In genomic region chr15:31768959-31769844, GRCm38 (mm10) we compare ENCODE assay signal across 20 mouse cellular contexts.
A peak's percentile ranks its signal among the peaks of the same experiment; 100 is the strongest.
DNase-seq lines count a peak whose midpoint lies in the region; ATAC-seq and TF ChIP-seq lines count a peak whose summit lies in the region.
"Had no signal": no experiment of that assay in that cellular context is flagged by ENCODE, and none has a peak within 500 bp of the region (broad histone marks: within the 10 kb centered on the region; RNA-seq: fewer than 3 reads in every experiment).

No protein-coding gene starts in this region.

- no peaks in the 10 kb centered on the region; the same call in 1 of the 2 replicates for H3K4me1 ChIP-seq in forebrain, embryonic 14.5 days (ENCODE audit: control insufficient read depth, insufficient read depth, low read length)
- H3K4me1 ChIP-seq in forebrain, embryonic 12.5 days = no peaks in the 10 kb centered on the region
- H3K4me1 ChIP-seq in hindbrain, postnatal 0 days (ENCODE audit: insufficient read depth, low read length) = 0 out of 2 replicates have a peak, but pooled peaks cover 6% of the 10 kb centered on the region
- no peaks in the 10 kb centered on the region for H3K4me1 ChIP-seq in hindbrain, embryonic 11.5 days (replicated peaks; ENCODE audit: control insufficient read depth, insufficient read depth, low read length)
- H3K4me1 ChIP-seq in midbrain, embryonic 15.5 days = no peaks in the 10 kb centered on the region
- no peaks in the 10 kb centered on the region for H3K4me1 ChIP-seq in lung, adult 2 months (ENCODE audit: control insufficient read depth, insufficient read depth, low read length)
- H3K4me1 ChIP-seq: kidney, embryonic 15.5 days; stomach, embryonic 15.5 days had no signal

- no peak for TF ChIP-seq CTCF in hindbrain, postnatal 0 days (IDR thresholded peaks at IDR 0.05; ENCODE audit: low read depth)
- TF ChIP-seq CTCF in lung, adult 2 months (IDR thresholded peaks at IDR 0.05; ENCODE audit: insufficient read depth, low read length) = no peak

- H3K4me3 ChIP-seq in forebrain, embryonic 14.5 days (ENCODE audit: low read depth, low read length) = no peak overlapping the region
- no peak overlapping the region for H3K4me3 ChIP-seq in forebrain, embryonic 12.5 days (replicated peaks)
- H3K4me3 ChIP-seq in hindbrain, postnatal 0 days (ENCODE audit: low read length) = no peak overlapping the region
- H3K4me3 ChIP-seq in hindbrain, embryonic 11.5 days (ENCODE audit: low read depth, low read length) = no peak overlapping the region
- H3K4me3 ChIP-seq in midbrain, embryonic 15.5 days = no peak overlapping the region
- H3K4me3 ChIP-seq in lung, adult 2 months (replicated peaks; ENCODE audit: extremely low read depth, low read depth, low read length) = no peak overlapping the region
- H3K4me3 ChIP-seq: kidney, embryonic 15.5 days; stomach, embryonic 15.5 days had no signal

- H3K4me2 ChIP-seq in forebrain, embryonic 14.5 days (ENCODE audit: low read length) = no peak overlapping the region
- H3K4me2 ChIP-seq in forebrain, embryonic 12.5 days = no peak overlapping the region
- H3K4me2 ChIP-seq in hindbrain, postnatal 0 days (ENCODE audit: low read depth, low read length) = no peak overlapping the region
- H3K4me2 ChIP-seq in hindbrain, embryonic 11.5 days (replicated peaks; ENCODE audit: low read depth, low read length) = no peak overlapping the region
- H3K4me2 ChIP-seq in midbrain, embryonic 15.5 days = no peak overlapping the region
- H3K4me2 ChIP-seq: kidney, embryonic 15.5 days; stomach, embryonic 15.5 days had no signal

- peaks cover 4% of the 10 kb centered on the region; the same call in 1 of the 2 replicates for H3K9me3 ChIP-seq in forebrain, embryonic 14.5 days (replicated peaks; ENCODE audit: control insufficient read depth, low read length)
- H3K9me3 ChIP-seq in forebrain, embryonic 12.5 days = 0 out of 2 replicates have a peak, but pooled peaks cover 3% of the 10 kb centered on the region
- H3K9me3 ChIP-seq in hindbrain, postnatal 0 days (ENCODE audit: low read length) = no peaks in the 10 kb centered on the region
- no peaks in the 10 kb centered on the region for H3K9me3 ChIP-seq in hindbrain, embryonic 11.5 days (ENCODE audit: control insufficient read depth, low read length)
- H3K9me3 ChIP-seq in midbrain, embryonic 15.5 days = no peaks in the 10 kb centered on the region
- H3K9me3 ChIP-seq: kidney, embryonic 15.5 days; stomach, embryonic 15.5 days had no signal

- H3K36me3 ChIP-seq in forebrain, embryonic 14.5 days (ENCODE audit: control insufficient read depth, insufficient read depth, low read length) = no peaks in the 10 kb centered on the region
- no peaks in the 10 kb centered on the region for H3K36me3 ChIP-seq in forebrain, embryonic 12.5 days (replicated peaks)
- no peaks in the 10 kb centered on the region for H3K36me3 ChIP-seq in hindbrain, postnatal 0 days (ENCODE audit: insufficient read depth, low read length)
- H3K36me3 ChIP-seq in hindbrain, embryonic 11.5 days (ENCODE audit: control insufficient read depth, insufficient read depth, low read length) = no peaks in the 10 kb centered on the region
- no peaks in the 10 kb centered on the region for H3K36me3 ChIP-seq in midbrain, embryonic 15.5 days (replicated peaks)
- H3K36me3 ChIP-seq: kidney, embryonic 15.5 days; stomach, embryonic 15.5 days had no signal

- WGBS in forebrain, embryonic 14.5 days = 38% methylated on average over 12 of the region's 12 CpGs
- WGBS in forebrain, embryonic 12.5 days = 73% methylated on average over 12 of the region's 12 CpGs
- WGBS in hindbrain, postnatal 0 days = 49% methylated on average over 12 of the region's 12 CpGs
- WGBS in hindbrain, embryonic 11.5 days = 84% methylated on average over 12 of the region's 12 CpGs
- 64% methylated on average over 12 of the region's 12 CpGs for WGBS in midbrain, embryonic 15.5 days
- WGBS in lung, adult 2 months = 79% methylated on average over 12 of the region's 12 CpGs

- no peak for TF ChIP-seq POLR2A in lung, adult 2 months (IDR thresholded peaks at IDR 0.05; ENCODE audit: borderline replicate concordance, extremely low read depth, low read depth, low read length)

- no peaks in the 10 kb centered on the region for H3K27me3 ChIP-seq in forebrain, embryonic 14.5 days (replicated peaks; ENCODE audit: control insufficient read depth, insufficient read depth, low read length)
- no peaks in the 10 kb centered on the region for H3K27me3 ChIP-seq in forebrain, embryonic 12.5 days
- no peaks in the 10 kb centered on the region for H3K27me3 ChIP-seq in hindbrain, postnatal 0 days (ENCODE audit: insufficient read depth, low read length)
- H3K27me3 ChIP-seq in hindbrain, embryonic 11.5 days (ENCODE audit: control insufficient read depth, insufficient read depth, low read length) = no peaks in the 10 kb centered on the region
- H3K27me3 ChIP-seq in midbrain, embryonic 15.5 days (replicated peaks) = no peaks in the 10 kb centered on the region
- H3K27me3 ChIP-seq: kidney, embryonic 15.5 days; stomach, embryonic 15.5 days had no signal

- no peak overlapping the region for H3K27ac ChIP-seq in forebrain, embryonic 14.5 days (ENCODE audit: low read depth, low read length)
- no peak overlapping the region for H3K27ac ChIP-seq in forebrain, embryonic 12.5 days
- no peak overlapping the region for H3K27ac ChIP-seq in hindbrain, postnatal 0 days
- H3K27ac ChIP-seq in hindbrain, embryonic 11.5 days (ENCODE audit: low read depth, low read length) = no peak overlapping the region
- H3K27ac ChIP-seq in midbrain, embryonic 15.5 days = no peak overlapping the region
- H3K27ac ChIP-seq: kidney, embryonic 15.5 days; liver, embryonic 14.5 days; macrophage; stomach, embryonic 15.5 days had no signal

- H3K9ac ChIP-seq in forebrain, embryonic 14.5 days (ENCODE audit: low read length) = no peak overlapping the region
- no peak overlapping the region for H3K9ac ChIP-seq in forebrain, embryonic 12.5 days
- no peak overlapping the region for H3K9ac ChIP-seq in hindbrain, postnatal 0 days (replicated peaks; ENCODE audit: low read length)
- H3K9ac ChIP-seq in hindbrain, embryonic 11.5 days (ENCODE audit: low read depth, low read length) = no peak overlapping the region
- no peak overlapping the region for H3K9ac ChIP-seq in midbrain, embryonic 15.5 days
- H3K9ac ChIP-seq: kidney, embryonic 15.5 days; liver, embryonic 14.5 days; stomach, embryonic 15.5 days had no signal

- DNase-seq in forebrain, embryonic 14.5 days (ENCODE audit: low spot score) = peak; percentile 76
- DNase-seq in hindbrain, postnatal 0 days (ENCODE audit: low spot score) = peak; percentile 81
- no peak for DNase-seq in hindbrain, embryonic 11.5 days (ENCODE audit: low spot score)
- DNase-seq in Muller cell, postnatal 12 days (ENCODE audit: inconsistent ontology term) = peak; percentile 56
- DNase-seq in urinary bladder, adult 18-20 months (ENCODE audit: low spot score in 2 of 2) = no peak
- DNase-seq in lung, adult 2 months = no peak
- DNase-seq: adrenal gland, postnatal 25 days; cerebellum, adult 8-10 months; gastrocnemius, postnatal 14 days; heart, adult 18-20 months; heart, postnatal 4 days; right cerebral cortex, postnatal 14 days; thymus, adult 18-20 months had no signal

- ATAC-seq in forebrain, embryonic 14.5 days = peak; percentile 83
- no peak for ATAC-seq in forebrain, embryonic 12.5 days (ENCODE audit: low FRiP score)
- ATAC-seq in hindbrain, postnatal 0 days = peak; percentile 81
- no peak for ATAC-seq in hindbrain, embryonic 11.5 days (ENCODE audit: low FRiP score)
- ATAC-seq in midbrain, embryonic 15.5 days (replicated peaks) = peak; percentile 69
- ATAC-seq: intestine, embryonic 16.5 days had no signal

Comparison
In these comparisons a context has a peak if more than half of its experiments do, and no peak if none do; other contexts are left out.
1. ATAC-seq: peak in forebrain, embryonic 14.5 days (single experiment), hindbrain, postnatal 0 days (single experiment) and midbrain, embryonic 15.5 days (single experiment); none in forebrain, embryonic 12.5 days (single experiment) and hindbrain, embryonic 11.5 days (single experiment).
2. DNase-seq: peak in forebrain, embryonic 14.5 days (single experiment), hindbrain, postnatal 0 days (single experiment) and Muller cell, postnatal 12 days (single experiment); none in hindbrain, embryonic 11.5 days (single experiment), urinary bladder, adult 18-20 months (0 of 2) and lung, adult 2 months (single experiment).